Mouse (Mus musculus) embryonic fibroblast, embryonic 13.5 days (primary cell): Measurements from ENCODE around the gene H2-Ke6. TPM values are rescaled to one million over a fixed set of nuclear protein-coding genes. Genes with fewer than 3 reads are reported as not detected.

ENCODE experiments used
- H3K27ac ChIP-seq: 2 replicates; pipeline ENCODE4 v1.5.1; 2012; ENCODE audit warnings: low read length, control low read depth, inconsistent platforms; ENCODE audit not compliant: insufficient read depth
- H3K4me1 ChIP-seq: 2 replicates; pipeline ENCODE4 v1.6.1; 2011; ENCODE audit warnings: low read length; ENCODE audit not compliant: control insufficient read depth, insufficient read depth
- H3K4me3 ChIP-seq: 2 replicates; pipeline ENCODE4 v1.5.1; 2011; ENCODE audit warnings: mild to moderate bottlenecking, control low read depth, low read length; ENCODE audit not compliant: insufficient read depth
- CTCF ChIP-seq: IDR thresholded peaks from 2 replicates; pipeline ENCODE4 v1.5.1; 2011; ENCODE audit warnings: mild to moderate bottlenecking, control low read depth, low read length, moderate library complexity, borderline replicate concordance; ENCODE audit not compliant: insufficient read depth
- POLR2A ChIP-seq: IDR thresholded peaks from 2 replicates; pipeline ENCODE4 v1.6.1; 2011; ENCODE audit warnings: low read depth, mild to moderate bottlenecking, control low read depth, low read length, moderate library complexity
- polyA plus RNA-seq: library from polyadenylated mRNA; stranded (reverse); fragments of >200 nt; gene quantifications from 2 replicates; pipeline ENCODE4 v1.2.4, GENCODE M21; 2011; ENCODE audit warnings: low read depth; ENCODE audit not compliant: missing spikeins, insufficient read length

The H2-Ke6 gene
- 16.7 and 16.9 TPM in 2 replicates for polyA plus RNA-seq

DNA sequence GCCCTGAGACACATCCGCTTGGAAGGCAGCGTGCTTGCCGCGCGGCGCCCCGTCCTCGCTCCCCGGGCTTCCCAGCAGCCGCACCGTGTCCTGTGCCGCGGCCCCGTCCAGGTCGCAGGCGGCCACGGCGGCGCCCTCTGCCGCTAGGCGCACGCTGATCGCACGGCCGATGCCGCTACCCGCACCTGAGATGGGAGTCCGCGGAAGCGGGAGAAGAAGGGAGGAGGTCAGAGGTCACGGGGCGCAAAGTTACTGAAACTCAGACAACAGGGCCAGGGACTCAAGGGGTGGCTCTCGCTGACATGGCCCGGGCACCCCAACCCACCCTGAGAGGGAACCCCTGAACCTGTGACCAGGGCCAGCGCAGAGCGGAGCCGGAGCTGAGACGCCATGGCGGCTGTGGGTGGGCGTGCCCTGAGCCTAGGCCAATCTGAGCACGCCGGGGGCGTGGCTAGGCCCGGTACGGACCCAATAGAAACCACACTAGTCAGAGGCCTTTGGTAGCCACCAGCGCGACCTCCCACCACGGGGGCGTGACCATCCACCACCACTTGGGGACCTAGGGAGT is at the start of gene H2-Ke6:
Gene H2-Ke6, minus strand, starts transcription at position 405 of the 568 bp plus-strand sequence.
- TF ChIP-seq POLR2A (peak; percentile 85), CTCF (0 out of 2 replicates have a peak, but pooled peaks have one; percentile 8)
- Histone ChIP-seq H3K4me1 (peaks cover 20% of the 10 kb centered on the region; the same call in 1 of the 2 replicates), H3K4me3 (peak within 1 kb of the TSS; percentile 53), H3K27ac (peak within 1 kb of the TSS; percentile 32)

DNA sequence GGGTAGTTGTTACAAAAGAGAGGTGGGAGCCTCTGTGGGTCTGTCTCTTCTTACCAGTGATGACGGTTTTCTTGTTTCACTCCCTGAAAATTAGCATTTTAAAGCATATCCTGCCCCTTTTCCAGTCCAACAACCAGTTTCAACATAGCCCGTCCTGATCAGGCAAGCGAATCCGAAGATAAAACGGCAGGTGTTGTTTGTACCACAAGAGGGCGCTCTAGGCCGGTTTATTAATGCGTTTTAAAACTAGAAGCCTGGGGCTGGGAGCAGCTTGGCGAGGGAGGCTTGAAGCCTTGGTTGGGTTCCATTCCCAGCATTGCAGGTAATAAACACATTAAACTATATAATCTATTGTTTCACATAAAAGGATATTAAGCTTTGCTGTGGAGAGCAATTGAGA is 49.7 kb upstream of the H2-Ke6 start:
- Histone ChIP-seq H3K4me1 (no peaks in the 10 kb centered on the region; the same call in 1 of the 2 replicates), H3K4me3 (no peak overlapping the region), H3K27ac (no peak overlapping the region)
- TF ChIP-seq CTCF (no peak), POLR2A (no peak)

DNA sequence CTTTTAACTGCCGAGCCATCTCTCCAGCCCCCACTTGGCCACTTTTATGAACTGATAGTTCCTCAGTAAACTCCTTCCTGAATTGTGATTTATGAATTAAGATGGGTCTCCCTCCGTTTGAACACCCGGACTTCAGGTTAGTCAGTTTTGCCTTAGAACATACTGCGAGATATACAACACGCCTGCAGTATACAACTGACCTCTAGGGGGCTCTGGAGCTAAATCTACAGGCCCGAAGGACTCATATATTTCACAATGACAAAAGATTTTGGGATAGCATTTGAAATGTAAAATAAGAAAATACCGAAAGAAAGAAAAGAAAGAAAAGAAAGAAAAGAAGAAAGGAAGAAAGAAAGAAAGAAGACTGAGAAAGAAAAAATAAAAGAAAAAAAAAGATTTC is 47.4 kb upstream of the H2-Ke6 start:
- TF ChIP-seq POLR2A, result no peak
- no peak for TF ChIP-seq CTCF
- H3K27ac ChIP-seq, result no peak overlapping the region
- no peaks in the 10 kb centered on the region; the same call in 1 of the 2 replicates for H3K4me1 ChIP-seq
- H3K4me3 ChIP-seq, result no peak overlapping the region

DNA sequence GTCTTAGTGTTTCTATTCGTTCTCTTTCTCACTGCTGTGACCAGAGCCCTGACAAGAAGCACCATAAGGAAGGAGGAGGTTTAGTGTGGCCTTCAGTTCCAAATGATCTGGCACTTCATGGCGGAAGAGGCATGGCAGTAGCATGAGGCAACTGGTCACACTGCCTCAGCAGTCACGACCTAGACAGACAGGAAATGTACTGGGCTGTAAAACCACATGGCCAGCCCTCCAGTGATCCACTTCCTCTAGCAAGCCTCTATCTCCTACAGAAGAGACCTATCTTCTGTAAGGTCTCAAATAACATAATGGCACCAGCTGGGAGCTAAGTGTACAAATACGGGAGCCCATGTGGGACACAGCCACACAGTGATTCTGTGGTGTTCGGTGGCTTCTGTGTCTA is 44.2 kb upstream of the H2-Ke6 start:
- no peak overlapping the region for H3K27ac ChIP-seq
- TF ChIP-seq POLR2A (no peak), CTCF (no peak)

DNA sequence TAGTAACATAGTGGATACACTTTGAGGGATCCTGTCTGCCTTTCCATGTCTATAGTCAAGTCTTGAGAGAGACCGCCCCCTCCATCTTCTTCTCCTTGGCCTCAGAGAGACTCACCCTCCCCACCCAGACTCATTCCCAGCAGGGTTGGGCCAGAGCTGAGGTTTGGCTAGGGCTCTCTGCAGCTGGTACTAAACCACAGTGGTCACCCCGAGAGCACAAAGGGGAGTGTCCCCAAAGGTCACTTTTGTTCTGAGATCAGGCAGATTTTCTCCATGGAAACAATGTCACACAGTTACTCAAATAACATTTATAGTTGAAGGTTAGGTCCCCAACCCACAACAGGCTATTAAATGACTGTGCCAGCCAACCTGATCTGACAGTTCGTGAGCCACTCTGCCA is 41.0 kb upstream of the H2-Ke6 start:
- Histone ChIP-seq H3K4me3 (no peak overlapping the region), H3K27ac (no peak overlapping the region), H3K4me1 (no peaks in the 10 kb centered on the region)
- TF ChIP-seq CTCF, result no peak
- no peak for TF ChIP-seq POLR2A

More for the DNA sequence above, 44.2 kb upstream of the H2-Ke6 start:
- H3K4me3 ChIP-seq, result no peak overlapping the region
- no peaks in the 10 kb centered on the region; the same call in 1 of the 2 replicates for H3K4me1 ChIP-seq

DNA sequence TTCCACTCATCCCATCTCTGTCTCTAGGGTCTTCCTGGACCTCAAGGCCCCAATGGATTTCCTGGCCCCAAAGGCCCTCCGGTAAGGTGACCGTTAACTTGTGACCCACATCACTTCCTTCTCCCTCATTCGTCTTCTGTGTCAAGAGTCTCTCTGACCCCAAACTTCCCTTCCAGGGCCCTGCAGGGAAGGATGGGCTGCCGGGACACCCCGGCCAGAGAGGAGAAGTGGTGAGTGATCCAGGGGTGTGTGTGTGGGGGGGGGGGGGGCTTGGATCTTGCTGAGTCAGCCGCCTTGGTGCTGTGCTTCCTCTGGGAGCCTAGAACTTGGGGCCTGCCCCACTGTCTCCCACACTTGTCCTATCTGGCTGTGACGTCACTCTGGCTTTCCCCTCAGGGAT is 29.4 kb upstream of the H2-Ke6 start:
- H3K27ac ChIP-seq, result no peak overlapping the region
- H3K4me3 ChIP-seq, result no peak overlapping the region
- TF ChIP-seq CTCF (no peak), POLR2A (no peak)

DNA sequence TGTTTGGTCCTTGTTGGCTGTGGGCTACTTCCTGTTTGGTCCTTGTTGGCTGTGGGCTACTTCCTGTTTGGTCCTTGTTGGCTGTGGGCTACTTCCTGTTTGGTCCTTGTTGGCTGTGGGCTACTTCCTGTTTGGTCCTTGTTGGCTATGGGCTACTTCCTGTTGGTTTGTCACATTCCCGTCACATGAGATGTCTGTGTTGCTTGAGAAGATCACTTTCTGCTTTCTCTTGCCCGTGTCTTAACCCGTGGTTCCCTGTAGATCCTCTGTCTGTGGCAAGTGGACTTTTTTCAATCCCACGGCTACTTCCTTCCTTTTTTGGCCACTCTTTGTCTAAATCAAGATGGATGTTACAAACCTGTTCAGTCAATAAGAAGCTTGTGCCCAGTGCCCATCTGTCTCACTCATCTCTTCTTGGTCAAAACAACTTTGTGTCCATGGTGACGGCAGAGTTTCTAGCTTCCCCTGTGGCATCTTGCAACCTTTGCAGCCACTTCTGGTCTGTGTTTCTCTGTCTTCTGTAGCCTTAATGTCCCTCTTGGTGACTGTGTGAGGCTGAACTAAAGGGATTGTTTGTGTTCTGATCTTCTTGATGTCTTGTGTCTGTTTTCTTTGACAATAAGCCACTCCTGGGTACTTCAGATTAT is 19.7 kb upstream of the H2-Ke6 start:
- Histone ChIP-seq H3K27ac (no peak overlapping the region), H3K4me1 (no peaks in the 10 kb centered on the region), H3K4me3 (no peak overlapping the region)
- no peak for TF ChIP-seq POLR2A
- no peak for TF ChIP-seq CTCF

More for the DNA sequence above, 29.4 kb upstream of the H2-Ke6 start:
- H3K4me1 ChIP-seq, result no peaks in the 10 kb centered on the region

DNA sequence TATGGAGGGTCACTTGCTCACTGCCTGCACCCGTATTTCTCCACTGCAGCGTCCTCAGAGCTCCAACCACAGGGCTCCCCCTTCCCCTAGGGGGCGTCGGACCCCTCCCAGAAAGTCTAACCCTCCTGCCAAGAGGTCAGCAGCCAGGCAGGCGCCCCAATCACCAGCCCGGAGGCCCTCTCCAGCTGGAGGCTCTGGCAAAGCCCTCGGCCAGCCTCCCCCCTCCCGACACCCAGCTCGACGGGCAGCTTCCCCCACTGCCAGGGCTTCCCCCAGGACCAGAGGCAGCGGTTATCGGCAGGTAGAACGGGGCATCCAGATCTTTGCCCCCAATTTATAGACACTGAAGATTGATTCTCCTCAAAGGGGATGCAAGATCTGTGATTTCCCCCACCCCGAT is 18.1 kb upstream of the H2-Ke6 start:
- Histone ChIP-seq H3K4me3 (no peak overlapping the region), H3K4me1 (no peaks in the 10 kb centered on the region), H3K27ac (no peak overlapping the region)
- TF ChIP-seq CTCF (no peak), POLR2A (no peak)

DNA sequence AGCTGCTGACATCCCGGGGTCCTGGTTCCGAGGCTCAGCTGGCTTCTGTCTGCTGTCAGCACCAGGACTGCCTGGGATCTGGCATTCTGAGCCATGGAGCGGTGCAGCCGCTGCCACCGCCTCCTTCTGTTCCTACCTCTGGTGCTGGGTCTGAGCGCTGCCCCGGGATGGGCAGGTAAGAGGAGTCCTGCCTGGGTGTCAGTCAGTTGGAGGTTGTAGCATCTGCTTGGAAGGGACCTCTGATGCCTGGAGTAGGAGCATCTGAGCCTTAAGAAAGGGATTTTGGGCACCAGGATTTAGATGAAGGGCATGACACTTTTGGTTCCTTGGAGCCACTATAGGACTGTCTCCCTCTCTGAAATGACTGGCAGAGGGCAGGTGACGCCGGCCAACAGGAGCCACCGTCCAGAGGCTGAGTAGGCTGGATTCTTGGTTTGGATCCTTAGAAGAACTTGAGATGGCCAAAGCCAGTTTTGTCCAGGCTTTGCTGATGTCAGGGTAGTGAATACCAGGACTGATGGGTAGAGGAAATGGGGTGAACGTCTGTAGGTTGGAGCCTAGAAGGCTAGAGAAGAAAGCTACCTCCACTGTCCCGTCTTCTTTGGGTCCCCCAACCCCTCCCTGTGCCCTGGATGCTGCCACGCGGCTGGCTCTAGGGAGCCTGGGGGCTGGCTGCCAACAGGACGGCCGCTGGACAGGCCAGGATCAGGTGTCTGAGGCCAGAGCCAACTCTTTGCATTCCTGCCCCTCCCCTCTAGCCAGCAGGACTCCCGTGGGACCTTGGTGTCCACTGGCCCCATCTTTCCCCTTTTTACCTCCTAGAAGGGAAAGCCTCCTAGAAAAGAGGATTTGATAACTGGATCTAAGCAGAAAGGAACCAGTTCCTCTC is 11.9 kb upstream of the H2-Ke6 start:
- no peak overlapping the region for H3K4me3 ChIP-seq
- no peak for TF ChIP-seq POLR2A
- no peak for TF ChIP-seq CTCF
- no peak overlapping the region for H3K27ac ChIP-seq
- H3K4me1 ChIP-seq, result no peaks in the 10 kb centered on the region
